ENCODE assay signal across 9 mouse cellular contexts in the genomic region with DNA sequence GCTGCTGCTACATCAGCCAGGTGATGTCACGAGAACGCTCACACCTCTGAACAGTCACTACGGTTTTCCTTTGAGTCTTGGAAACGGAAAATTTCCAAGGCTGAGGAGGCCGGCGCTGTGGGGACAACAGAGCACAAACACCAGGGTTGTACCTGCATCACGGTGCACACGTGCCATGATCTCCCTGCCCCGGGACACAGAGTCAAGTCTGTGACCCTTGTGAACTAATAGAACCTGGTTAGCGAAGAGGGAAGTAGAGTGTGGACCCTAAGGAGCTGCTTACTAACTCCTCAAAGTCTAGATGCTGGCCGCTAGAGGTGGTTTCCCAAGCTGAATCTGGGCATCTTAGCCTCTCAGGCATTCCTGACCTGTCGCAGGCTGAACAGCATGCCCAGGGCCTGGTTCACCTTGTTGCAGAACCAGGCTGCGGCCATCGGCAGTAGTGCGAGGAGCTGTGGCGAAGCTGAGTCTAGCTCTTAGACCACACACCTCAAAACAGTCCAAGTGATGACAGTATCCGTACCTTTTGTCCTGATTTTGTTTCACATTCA. TPM values are rescaled to one million over a fixed set of nuclear protein-coding genes. Genes with fewer than 3 reads are reported as not detected.
A peak's percentile ranks its signal among the peaks of the same experiment; 100 is the strongest.
DNase-seq lines count a peak whose midpoint lies in the region; ATAC-seq and TF ChIP-seq lines count a peak whose summit lies in the region.
"Had no signal": no experiment of that assay in that cellular context is flagged by ENCODE, and none has a peak within 500 bp of the region (broad histone marks: within the 10 kb centered on the region; RNA-seq: fewer than 3 reads in every experiment).

No protein-coding gene starts in this region.

- TF ChIP-seq CTCF in left cerebral cortex, adult 2 months (IDR thresholded peaks at IDR 0.05): no peak

- peaks cover 19% of the 10 kb centered on the region; the same call in 1 of the 2 replicates for H3K4me1 ChIP-seq in kidney, embryonic 15.5 days
- 0 out of 2 replicates have a peak, but pooled peaks cover 2% of the 10 kb centered on the region for H3K4me1 ChIP-seq in forebrain, embryonic 11.5 days (replicated peaks; ENCODE audit: control insufficient read depth, insufficient read depth, low read length)
- peaks cover 38% of the 10 kb centered on the region for H3K4me1 ChIP-seq in limb, embryonic 13.5 days
- peaks cover 12% of the 10 kb centered on the region for H3K4me1 ChIP-seq in neural tube, embryonic 13.5 days (replicated peaks)

- no peak for DNase-seq in kidney, postnatal 14 days
- DNase-seq in forebrain, embryonic 11.5 days (ENCODE audit: low spot score): peak; percentile 55
- DNase-seq in frontal cortex, postnatal 10 days (ENCODE audit: low spot score in 2 of 2): no peak
- no peak for DNase-seq in left cerebral cortex, adult 2 months (ENCODE audit: extremely low spot score in 1 of 2, low spot score in 2 of 2)

- no peaks in the 10 kb centered on the region for H3K36me3 ChIP-seq in kidney, embryonic 15.5 days
- H3K36me3 ChIP-seq in forebrain, embryonic 11.5 days (ENCODE audit: control insufficient read depth, insufficient read depth, low read length): no peaks in the 10 kb centered on the region
- no peaks in the 10 kb centered on the region for H3K36me3 ChIP-seq in limb, embryonic 13.5 days
- H3K36me3 ChIP-seq in neural tube, embryonic 13.5 days: no peaks in the 10 kb centered on the region

- no peaks in the 10 kb centered on the region for H3K9me3 ChIP-seq in kidney, embryonic 15.5 days (replicated peaks)
- H3K9me3 ChIP-seq in forebrain, embryonic 11.5 days (ENCODE audit: control insufficient read depth, low read length): no peaks in the 10 kb centered on the region
- H3K9me3 ChIP-seq in limb, embryonic 13.5 days: no peaks in the 10 kb centered on the region
- H3K9me3 ChIP-seq in neural tube, embryonic 13.5 days: no peaks in the 10 kb centered on the region

- 0 out of 2 replicates have a peak, but pooled peaks have one; percentile 63 for ATAC-seq in kidney, embryonic 15.5 days (replicated peaks; ENCODE audit: low FRiP score)
- ATAC-seq in forebrain, embryonic 11.5 days (replicated peaks; ENCODE audit: low FRiP score): peak; percentile 45
- peak; percentile 13; the same call in 1 of the 2 replicates for ATAC-seq in limb, embryonic 13.5 days (ENCODE audit: low FRiP score, low read depth)
- ATAC-seq in neural tube, embryonic 13.5 days (ENCODE audit: low read depth): peak; percentile 59
- no peak for ATAC-seq in erythroblast, adult 5-6 weeks (replicated peaks; ENCODE audit: low FRiP score, poor library complexity, severe bottlenecking)

- intact Hi-C loops in left cerebral cortex, adult 2 months (cut with DNase I): loop anchor here (1.0 to 5.0 kb wide), 2 partner anchors 317 to 705 kb away; no protein-coding TSS in a partner anchor

- H3K27ac ChIP-seq in kidney, embryonic 15.5 days: no peak overlapping the region
- H3K27ac ChIP-seq in forebrain, embryonic 11.5 days (ENCODE audit: low read depth, low read length): no peak overlapping the region
- H3K27ac ChIP-seq in limb, embryonic 13.5 days: peak overlapping the region; percentile 28; the same call in 1 of the 2 replicates
- no peak overlapping the region for H3K27ac ChIP-seq in neural tube, embryonic 13.5 days (replicated peaks)
- no peak overlapping the region for H3K27ac ChIP-seq in left cerebral cortex, adult 2 months
- H3K27ac ChIP-seq: liver, embryonic 14.5 days had no signal

- H3K4me2 ChIP-seq in kidney, embryonic 15.5 days: peak overlapping the region; percentile 48
- peak overlapping the region; percentile 26; the same call in 1 of the 2 replicates for H3K4me2 ChIP-seq in forebrain, embryonic 11.5 days (ENCODE audit: low read depth, low read length, severe bottlenecking)
- H3K4me2 ChIP-seq in limb, embryonic 13.5 days (replicated peaks): peak overlapping the region; percentile 62
- H3K4me2 ChIP-seq in neural tube, embryonic 13.5 days: peak overlapping the region; percentile 26

- H3K9ac ChIP-seq in kidney, embryonic 15.5 days: no peak overlapping the region
- no peak overlapping the region for H3K9ac ChIP-seq in forebrain, embryonic 11.5 days (ENCODE audit: low read length)
- H3K9ac ChIP-seq in limb, embryonic 13.5 days: peak overlapping the region; percentile 27; the same call in 1 of the 2 replicates
- H3K9ac ChIP-seq in neural tube, embryonic 13.5 days: no peak overlapping the region
- H3K9ac ChIP-seq: liver, embryonic 14.5 days had no signal

- peak overlapping the region; percentile 25 for H3K4me3 ChIP-seq in kidney, embryonic 15.5 days (replicated peaks)
- no peak overlapping the region for H3K4me3 ChIP-seq in forebrain, embryonic 11.5 days (ENCODE audit: low read depth, low read length)
- peak overlapping the region; percentile 29 for H3K4me3 ChIP-seq in limb, embryonic 13.5 days
- H3K4me3 ChIP-seq in neural tube, embryonic 13.5 days: 0 out of 2 replicates have a peak overlapping the region, but pooled peaks have one; percentile 4
- H3K4me3 ChIP-seq in left cerebral cortex, adult 2 months: no peak overlapping the region

- 3% methylated on average over 17 of the region's 17 CpGs for WGBS in kidney, embryonic 15.5 days
- 5% methylated on average over 17 of the region's 17 CpGs for WGBS in forebrain, embryonic 11.5 days
- whole genome bisulfite sequencing in limb, embryonic 13.5 days: 8% methylated on average over 17 of the region's 17 CpGs
- WGBS in neural tube, embryonic 13.5 days: 2% methylated on average over 17 of the region's 17 CpGs

- H3K27me3 ChIP-seq in kidney, embryonic 15.5 days: peaks cover 77% of the 10 kb centered on the region
- peaks cover 53% of the 10 kb centered on the region for H3K27me3 ChIP-seq in forebrain, embryonic 11.5 days (ENCODE audit: control insufficient read depth, insufficient read depth, low read length)
- H3K27me3 ChIP-seq in limb, embryonic 13.5 days: peaks cover 47% of the 10 kb centered on the region
- peaks cover 80% of the 10 kb centered on the region for H3K27me3 ChIP-seq in neural tube, embryonic 13.5 days

RNA-seq across cellular contexts. Expression of gene Tbx15, which starts 5.8 kb away (rescaled TPM):
- polyA plus RNA-seq in kidney, embryonic 15.5 days (2015; fragmentation: Nextera tagmentation; extraction: Ambion mirVana): 0.36 and 0.64 TPM in 2 replicates
- polyA plus RNA-seq in forebrain, embryonic 11.5 days (2014; fragmentation: Nextera tagmentation; extraction: Ambion mirVana): 3.2 and 3.8 TPM in 2 replicates
- polyA plus RNA-seq in limb, embryonic 13.5 days (2015; fragmentation: Nextera tagmentation; extraction: Ambion mirVana): 26.3 and 28.0 TPM in 2 replicates
- polyA plus RNA-seq in neural tube, embryonic 13.5 days (2015; fragmentation: Nextera tagmentation; extraction: Ambion mirVana): 0.32 and 1.1 TPM in 2 replicates
- 0.58 TPM in 1 of 2 replicates, not detected in the other for total RNA-seq in erythroblast, adult 5-6 weeks (2015; ENCODE audit: low replicate concordance)
- total RNA-seq in erythroblast, adult 5-6 weeks (2017; ENCODE audit: low replicate concordance): 0.14 and 0.85 TPM in 2 replicates
- 1 to 10 TPM in 1 of 2 experiments, under 1 TPM in 1; 0.87 to 1.1 TPM for total RNA-seq in left cerebral cortex, adult 2 months (2021)

Comparison
In these comparisons a context has a peak if more than half of its experiments do, and no peak if none do; other contexts are left out.
1. H3K4me3 ChIP-seq: peak in kidney, embryonic 15.5 days (single experiment), limb, embryonic 13.5 days (single experiment) and neural tube, embryonic 13.5 days (single experiment); none in forebrain, embryonic 11.5 days (single experiment) and left cerebral cortex, adult 2 months (single experiment).
2. Peak in every context shown above with its lines, with median percentiles within 50 percentile points of each other: H3K4me2 ChIP-seq.